Mouse (Mus musculus) heart, postnatal 0 days (tissue): ENCODE measurements around the gene Lsg1.

Experiments
- CTCF ChIP-seq: IDR thresholded peaks from 2 replicates; pipeline ENCODE4 v1.5.1; 2016; ENCODE audit warnings: antibody characterized with exemption, control low read depth, low read depth
- EP300 ChIP-seq: IDR thresholded peaks from 2 replicates; pipeline ENCODE4 v1.6.1; 2016; ENCODE audit warnings: antibody characterized with exemption, low read depth

DNA sequence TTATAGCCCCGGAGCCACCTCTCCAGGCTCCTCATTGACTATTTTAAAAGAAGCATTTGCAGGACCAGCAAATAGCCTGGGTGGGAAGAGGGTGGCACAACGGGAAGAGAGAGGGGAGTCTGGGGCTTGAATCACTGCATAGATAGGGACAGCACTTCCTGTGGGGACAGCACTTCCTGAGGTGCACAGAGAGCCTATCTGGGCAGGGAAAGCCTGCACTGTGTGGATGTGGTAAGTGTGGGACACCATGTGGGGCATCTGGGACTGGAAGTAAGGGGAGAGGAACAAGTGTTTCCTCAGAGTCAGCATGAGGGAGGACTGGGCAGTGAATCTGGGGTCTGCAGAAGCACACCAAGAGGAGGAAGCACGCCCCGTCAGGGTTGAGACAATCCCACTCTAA, 53.8 kb downstream of the Lsg1 start:
- TF ChIP-seq CTCF: no peak
- no peak for TF ChIP-seq EP300
